Mouse (Mus musculus): ENCODE data around the gene Srcap. TPM values are rescaled to one million over a fixed set of nuclear protein-coding genes. Genes with fewer than 3 reads are reported as not detected.
"Not testable (repeated sequence)": the region's sequence is repeated elsewhere in the genome, so short reads cannot be mapped to it uniquely, and the experiment has no call there.

The Srcap gene
- total RNA-seq (2021) = 100 to 1,000 TPM; 103 to 108 TPM
- long read RNA-seq, partial matches to known transcripts = 6 of 9 reads
- long read RNA-seq, other reads (novel, unspliced or antisense) = 3 of 9 reads

- peak; percentile 93 to 96 for DNase-seq (ENCODE audit: low spot score in 2 of 2)
Observed at GRCm38 (mm10) chr7:127511808-127512230, at the start of gene Srcap. Gene Srcap (plus strand): TSS chr7:127511983.

GRCm38 (mm10) chr7:127465191-127465590 lies 46.6 kb upstream of the Srcap start:
- DNase-seq (ENCODE audit: low spot score in 2 of 2) = no peak

- DNase-seq (ENCODE audit: low spot score in 2 of 2) = not testable (repeated sequence)
Observed at GRCm38 (mm10) chr7:127465670-127466069, 46.1 kb upstream of the Srcap start.

- no peak for DNase-seq (ENCODE audit: low spot score in 2 of 2)
Observed at GRCm38 (mm10) chr7:127466606-127467005, 45.2 kb upstream of the Srcap start.

GRCm38 (mm10) chr7:127470011-127470715 lies 41.6 kb upstream of the Srcap start:
- DNase-seq (ENCODE audit: low spot score in 2 of 2) = no peak

- peak; percentile 92 to 97 for DNase-seq (ENCODE audit: low spot score in 2 of 2)
Observed at GRCm38 (mm10) chr7:127470743-127471645, 40.8 kb upstream of the Srcap start.

GRCm38 (mm10) chr7:127471646-127472010 lies 40.2 kb upstream of the Srcap start:
- DNase-seq (ENCODE audit: low spot score in 2 of 2) = no peak

- peak in 1 of 2 experiments; percentile 39 for DNase-seq (ENCODE audit: low spot score in 2 of 2)
Observed at GRCm38 (mm10) chr7:127472060-127472459, 39.7 kb upstream of the Srcap start.

GRCm38 (mm10) chr7:127473705-127474104 lies 38.1 kb upstream of the Srcap start:
- DNase-seq (ENCODE audit: low spot score in 2 of 2) = no peak

- no peak for DNase-seq (ENCODE audit: low spot score in 2 of 2)
Observed at GRCm38 (mm10) chr7:127474378-127475070, 37.3 kb upstream of the Srcap start.

- no peak for DNase-seq (ENCODE audit: low spot score in 2 of 2)
Observed at GRCm38 (mm10) chr7:127475186-127475740, 36.5 kb upstream of the Srcap start.

GRCm38 (mm10) chr7:127476336-127476735 lies 35.4 kb upstream of the Srcap start:
- DNase-seq (ENCODE audit: low spot score in 2 of 2) = no peak

GRCm38 (mm10) chr7:127476855-127477254 lies 34.9 kb upstream of the Srcap start:
- DNase-seq (ENCODE audit: low spot score in 2 of 2) = no peak

GRCm38 (mm10) chr7:127477687-127478634 lies 33.8 kb upstream of the Srcap start:
- peak; percentile 99 to 100 for DNase-seq (ENCODE audit: low spot score in 2 of 2)

- peak; percentile 88 to 95 for DNase-seq (ENCODE audit: low spot score in 2 of 2)
Observed at GRCm38 (mm10) chr7:127478635-127479317, 33.0 kb upstream of the Srcap start, which contains the start of gene Fbrs. Gene Fbrs (plus strand): TSS chr7:127479199.

GRCm38 (mm10) chr7:127479318-127480225 lies 32.2 kb upstream of the Srcap start:
- no peak for DNase-seq (ENCODE audit: low spot score in 2 of 2)

- DNase-seq (ENCODE audit: low spot score in 2 of 2) = no peak
Observed at GRCm38 (mm10) chr7:127480321-127480720, 31.5 kb upstream of the Srcap start.

GRCm38 (mm10) chr7:127485416-127485815 lies 26.4 kb upstream of the Srcap start:
- no peak for DNase-seq (ENCODE audit: low spot score in 2 of 2)
